ENCODE assay signal across 14 mouse cellular contexts in the genomic region with DNA sequence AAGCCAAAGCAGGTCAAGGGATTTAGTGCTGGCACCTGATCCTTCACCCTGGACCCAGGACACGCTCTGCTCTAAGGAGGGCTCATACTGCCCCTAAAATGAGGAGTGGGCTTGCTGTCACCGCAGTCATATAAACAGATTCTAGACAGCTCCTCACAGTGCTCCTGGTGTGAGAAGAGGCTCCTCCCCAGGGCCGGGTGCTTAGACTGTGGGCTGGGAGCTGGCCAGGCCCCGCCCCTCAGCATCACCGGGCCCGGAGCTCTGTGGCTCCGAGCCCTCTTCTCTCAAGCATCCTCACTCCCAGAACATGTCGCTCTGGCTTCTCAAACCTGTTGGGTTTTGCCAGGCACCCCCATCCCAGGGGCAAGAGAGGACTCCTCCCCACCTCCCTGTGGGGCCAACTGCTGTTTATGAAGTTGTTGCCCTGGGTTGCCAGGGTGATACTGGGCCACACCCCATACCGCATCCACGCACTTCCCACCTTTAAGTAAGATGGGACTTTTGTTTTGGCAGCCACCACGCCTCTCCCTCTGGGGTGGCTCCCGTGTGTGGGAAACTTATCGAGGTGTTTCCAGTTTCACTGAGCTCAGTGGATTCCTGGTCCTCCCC.
A peak's percentile ranks its signal among the peaks of the same experiment; 100 is the strongest.
DNase-seq lines count a peak whose midpoint lies in the region; ATAC-seq and TF ChIP-seq lines count a peak whose summit lies in the region.
"Had no signal": no experiment of that assay in that cellular context is flagged by ENCODE, and none has a peak within 500 bp of the region (broad histone marks: within the 10 kb centered on the region; RNA-seq: fewer than 3 reads in every experiment).

No protein-coding gene starts in this region.

- H3K4me3 ChIP-seq in liver, postnatal 0 days (ENCODE audit: low read depth, low read length) = no peak overlapping the region
- no peak overlapping the region for H3K4me3 ChIP-seq in liver, embryonic 12.5 days
- H3K4me3 ChIP-seq in forebrain, embryonic 11.5 days (ENCODE audit: low read depth, low read length) = no peak overlapping the region
- no peak overlapping the region for H3K4me3 ChIP-seq in lung, postnatal 0 days (ENCODE audit: low read depth, low read length)
- no peak overlapping the region for H3K4me3 ChIP-seq in layer of hippocampus, adult 2 months
- H3K4me3 ChIP-seq: limb, embryonic 12.5 days had no signal

- no peaks in the 10 kb centered on the region for H3K36me3 ChIP-seq in liver, postnatal 0 days (replicated peaks; ENCODE audit: insufficient read depth, low read length)
- no peaks in the 10 kb centered on the region for H3K36me3 ChIP-seq in liver, embryonic 12.5 days
- H3K36me3 ChIP-seq in forebrain, embryonic 11.5 days (ENCODE audit: control insufficient read depth, insufficient read depth, low read length) = no peaks in the 10 kb centered on the region
- no peaks in the 10 kb centered on the region for H3K36me3 ChIP-seq in lung, postnatal 0 days (ENCODE audit: insufficient read depth, low read length)
- H3K36me3 ChIP-seq: limb, embryonic 12.5 days had no signal

- no peak for TF ChIP-seq CTCF in liver, postnatal 0 days (IDR thresholded peaks at IDR 0.05; ENCODE audit: low read depth)
- TF ChIP-seq CTCF in lung, postnatal 0 days (IDR thresholded peaks at IDR 0.05) = no peak
- no peak for TF ChIP-seq CTCF in layer of hippocampus, adult 2 months (conservative IDR thresholded peaks at IDR 0.05)

- H3K9ac ChIP-seq in liver, postnatal 0 days (replicated peaks) = no peak overlapping the region
- no peak overlapping the region for H3K9ac ChIP-seq in liver, embryonic 12.5 days
- H3K9ac ChIP-seq in forebrain, embryonic 11.5 days (ENCODE audit: low read length) = 0 out of 2 replicates have a peak overlapping the region, but pooled peaks have one; percentile 5
- no peak overlapping the region for H3K9ac ChIP-seq in lung, postnatal 0 days (replicated peaks; ENCODE audit: low read depth)

- H3K4me2 ChIP-seq in liver, postnatal 0 days (ENCODE audit: low read depth, low read length) = no peak overlapping the region
- no peak overlapping the region for H3K4me2 ChIP-seq in liver, embryonic 12.5 days
- no peak overlapping the region for H3K4me2 ChIP-seq in forebrain, embryonic 11.5 days (ENCODE audit: low read depth, low read length, severe bottlenecking)
- no peak overlapping the region for H3K4me2 ChIP-seq in lung, postnatal 0 days (replicated peaks; ENCODE audit: low read depth, low read length)
- H3K4me2 ChIP-seq: limb, embryonic 12.5 days had no signal

- ATAC-seq in liver, postnatal 0 days = no peak
- no peak for ATAC-seq in liver, embryonic 12.5 days
- ATAC-seq in forebrain, embryonic 11.5 days (replicated peaks; ENCODE audit: low FRiP score) = no peak; the same call in 1 of the 2 replicates
- peak; percentile 60 for ATAC-seq in lung, postnatal 0 days

- 0 out of 2 replicates have a peak, but pooled peaks cover 6% of the 10 kb centered on the region for H3K27me3 ChIP-seq in liver, postnatal 0 days (ENCODE audit: insufficient read depth, low read length)
- H3K27me3 ChIP-seq in liver, embryonic 12.5 days (replicated peaks) = peaks cover 30% of the 10 kb centered on the region
- no peaks in the 10 kb centered on the region for H3K27me3 ChIP-seq in forebrain, embryonic 11.5 days (ENCODE audit: control insufficient read depth, insufficient read depth, low read length)
- no peaks in the 10 kb centered on the region for H3K27me3 ChIP-seq in lung, postnatal 0 days (replicated peaks; ENCODE audit: insufficient read depth, low read length)

- no peaks in the 10 kb centered on the region for H3K9me3 ChIP-seq in liver, postnatal 0 days (ENCODE audit: low read length)
- H3K9me3 ChIP-seq in liver, embryonic 12.5 days (replicated peaks) = no peaks in the 10 kb centered on the region
- no peaks in the 10 kb centered on the region for H3K9me3 ChIP-seq in forebrain, embryonic 11.5 days (ENCODE audit: control insufficient read depth, low read length)
- H3K9me3 ChIP-seq in lung, postnatal 0 days (ENCODE audit: low read length) = no peaks in the 10 kb centered on the region
- H3K9me3 ChIP-seq: limb, embryonic 12.5 days had no signal

- H3K4me1 ChIP-seq in liver, postnatal 0 days (ENCODE audit: insufficient read depth) = peaks cover 5% of the 10 kb centered on the region; the same call in 1 of the 2 replicates
- peaks cover 8% of the 10 kb centered on the region; the same call in 1 of the 2 replicates for H3K4me1 ChIP-seq in liver, embryonic 12.5 days
- H3K4me1 ChIP-seq in forebrain, embryonic 11.5 days (replicated peaks; ENCODE audit: control insufficient read depth, insufficient read depth, low read length) = peaks cover 37% of the 10 kb centered on the region
- 0 out of 2 replicates have a peak, but pooled peaks cover 2% of the 10 kb centered on the region for H3K4me1 ChIP-seq in lung, postnatal 0 days (ENCODE audit: insufficient read depth, low read depth, low read length)

- no peak for TF ChIP-seq EP300 in liver, postnatal 0 days (IDR thresholded peaks at IDR 0.05; ENCODE audit: low read depth)
- TF ChIP-seq EP300 in lung, postnatal 0 days (IDR thresholded peaks at IDR 0.05) = no peak

- DNase-seq in liver, postnatal 0 days = peak; percentile 16
- DNase-seq in R1 (ENCODE audit: low read depth, low spot score) = peak; percentile 49
- no peak for DNase-seq in forebrain, embryonic 11.5 days (ENCODE audit: low spot score)
- peak; percentile 37 for DNase-seq in lung, postnatal 0 days (ENCODE audit: low spot score)
- no peak for DNase-seq in gastrocnemius, postnatal 10 days
- no peak for DNase-seq in layer of hippocampus, adult 11-12 months (ENCODE audit: low spot score)
- no peak for DNase-seq in layer of hippocampus, adult 2 months (ENCODE audit: low spot score in 2 of 2)
- DNase-seq: adrenal gland, postnatal 25 days; cerebellum, adult 9-11 months; heart, postnatal 10 days; kidney, postnatal 4 days; thymus, postnatal 14 days had no signal

- no peak overlapping the region for H3K27ac ChIP-seq in liver, postnatal 0 days (ENCODE audit: low read depth)
- no peak overlapping the region for H3K27ac ChIP-seq in liver, embryonic 12.5 days
- no peak overlapping the region for H3K27ac ChIP-seq in forebrain, embryonic 11.5 days (ENCODE audit: low read depth, low read length)
- no peak overlapping the region for H3K27ac ChIP-seq in lung, postnatal 0 days (ENCODE audit: low read length)
- H3K27ac ChIP-seq in layer of hippocampus, adult 2 months = no peak overlapping the region
- H3K27ac ChIP-seq: limb, embryonic 12.5 days had no signal

- 22% methylated on average over 13 of the region's 13 CpGs for WGBS in liver, postnatal 0 days (ENCODE audit: insufficient replicate concordance)
- WGBS in liver, embryonic 12.5 days (ENCODE audit: insufficient replicate concordance) = 17% methylated on average over 13 of the region's 13 CpGs
- 22% methylated on average over 13 of the region's 13 CpGs for WGBS in forebrain, embryonic 11.5 days
- WGBS in lung, postnatal 0 days = 17% methylated on average over 13 of the region's 13 CpGs

Comparison
In these comparisons a context has a peak if more than half of its experiments do, and no peak if none do; other contexts are left out.
1. DNase-seq: peak in liver, postnatal 0 days (single experiment), R1 (single experiment) and lung, postnatal 0 days (single experiment); none in forebrain, embryonic 11.5 days (single experiment), gastrocnemius, postnatal 10 days (single experiment), layer of hippocampus, adult 11-12 months (single experiment) and layer of hippocampus, adult 2 months (0 of 2).